Mouse (Mus musculus) adrenal gland, postnatal 14 days (tissue): ENCODE measurements around the gene Zswim8. TPM values are rescaled to one million over a fixed set of nuclear protein-coding genes. Genes with fewer than 3 reads are reported as not detected.

Source experiments
- DNase-seq: peaks from one replicate; pipeline ENCODE4 v3.0.0; 2021; ENCODE audit warnings: mixed read lengths
- total RNA-seq: library from RNA; stranded (reverse); gene quantifications from 2 replicates; pipeline ENCODE4 v1.2.3, GENCODE M21; 2021

Gene Zswim8
- total RNA-seq, 1 experiment from 2014 or later, result 96.1 TPM

- DNase-seq, result no peak
Observed at GRCm38 (mm10) chr14:20730853-20731602, 23.7 kb downstream of the Zswim8 start.

GRCm38 (mm10) chr14:20733041-20733951, 25.9 kb downstream of the Zswim8 start:
- peak; percentile 50 for DNase-seq

- DNase-seq, result peak; percentile 94
Observed at GRCm38 (mm10) chr14:20733952-20734774, 26.8 kb downstream of the Zswim8 start, which contains the start of gene Ndst2. Gene Ndst2, minus strand, starts transcription at chr14:20734562.

- DNase-seq, result no peak
Observed at GRCm38 (mm10) chr14:20735052-20735451, 27.7 kb downstream of the Zswim8 start.

GRCm38 (mm10) chr14:20735892-20736390, 28.6 kb downstream of the Zswim8 start:
- DNase-seq, result no peak

GRCm38 (mm10) chr14:20737306-20737705, 30.0 kb downstream of the Zswim8 start:
- peak; percentile 75 for DNase-seq

GRCm38 (mm10) chr14:20738511-20738910, 31.2 kb downstream of the Zswim8 start:
- DNase-seq, result no peak

- DNase-seq, result no peak
Observed at GRCm38 (mm10) chr14:20741301-20741700, 33.9 kb downstream of the Zswim8 start.

- no peak for DNase-seq
Observed at GRCm38 (mm10) chr14:20743614-20744013, 36.3 kb downstream of the Zswim8 start.

GRCm38 (mm10) chr14:20746935-20747334, 39.6 kb downstream of the Zswim8 start:
- DNase-seq, result no peak

GRCm38 (mm10) chr14:20748388-20748787, 41.0 kb downstream of the Zswim8 start:
- DNase-seq, result no peak

- DNase-seq, result no peak
Observed at GRCm38 (mm10) chr14:20749494-20750051, 42.2 kb downstream of the Zswim8 start.

- no peak for DNase-seq
Observed at GRCm38 (mm10) chr14:20750503-20750902, 43.2 kb downstream of the Zswim8 start.

- DNase-seq, result no peak
Observed at GRCm38 (mm10) chr14:20753792-20754191, 46.4 kb downstream of the Zswim8 start.

GRCm38 (mm10) chr14:20757370-20757907, 50.1 kb downstream of the Zswim8 start:
- no peak for DNase-seq

- no peak for DNase-seq
Observed at GRCm38 (mm10) chr14:20758768-20759435, 51.5 kb downstream of the Zswim8 start.

GRCm38 (mm10) chr14:20764942-20765341, 57.6 kb downstream of the Zswim8 start:
- DNase-seq, result no peak

GRCm38 (mm10) chr14:20765642-20766258, 58.4 kb downstream of the Zswim8 start:
- peak; percentile 94 for DNase-seq

GRCm38 (mm10) chr14:20767936-20768335, 60.6 kb downstream of the Zswim8 start:
- no peak for DNase-seq

GRCm38 (mm10) chr14:20768581-20768980, 61.2 kb downstream of the Zswim8 start:
- DNase-seq, result no peak
